Mouse (Mus musculus) ES-E14 (cell line): Measurements from ENCODE around the gene Lyst. TPM values are rescaled to one million over a fixed set of nuclear protein-coding genes. Genes with fewer than 3 reads are reported as not detected.

Experiments
- DNase-seq: peaks from one replicate; pipeline ENCODE4 v3.0.0-alpha.2; 2013; ENCODE audit warnings: low read depth, low spot score
- H3K27ac ChIP-seq: 2 replicates; pipeline ENCODE4 v1.5.1; 2012; ENCODE audit warnings: low read depth, mild to moderate bottlenecking, low read length, moderate library complexity, mixed read lengths; ENCODE audit not compliant: poor library complexity, insufficient read depth, severe bottlenecking
- H3K36me3 ChIP-seq: 2 replicates; pipeline ENCODE4 v1.6.1; 2012; ENCODE audit warnings: mild to moderate bottlenecking, low read length, moderate library complexity, mixed read lengths; ENCODE audit not compliant: control insufficient read depth, poor library complexity, insufficient read depth, severe bottlenecking
- H3K4me1 ChIP-seq, 2 experiments: fragments of 150-350 bp in 1 of 2; sonication (generic) in 1 of 2; 2 replicates each; pipeline ENCODE4 v1.6.1; 2012; ENCODE audit warnings: low read length in 2 of 2, mild to moderate bottlenecking in 1 of 2, mixed read lengths in 1 of 2; ENCODE audit not compliant: control insufficient read depth in 2 of 2, insufficient read depth in 2 of 2, poor library complexity in 1 of 2
- H3K4me3 ChIP-seq, 2 experiments: fragments of 150-350 bp in 1 of 2; sonication (generic) in 1 of 2; 2 replicates each; pipeline ENCODE4 v1.5.1; 2012; ENCODE audit warnings: low read length in 2 of 2, low read depth in 1 of 2, mild to moderate bottlenecking in 1 of 2, mixed read lengths in 1 of 2; ENCODE audit not compliant: insufficient read depth in 1 of 2, poor library complexity in 1 of 2, severe bottlenecking in 1 of 2
- H3K9ac ChIP-seq: 2 replicates; pipeline ENCODE4 v1.6.1; 2012; ENCODE audit warnings: low read depth, mild to moderate bottlenecking, low read length, mixed read lengths; ENCODE audit not compliant: poor library complexity, insufficient read depth, severe bottlenecking
- H3K9me3 ChIP-seq: fragments of 150-350 bp; sonication (generic); 2 replicates; pipeline ENCODE4 v1.6.1; 2012; ENCODE audit warnings: low read depth, mild to moderate bottlenecking, low read length; ENCODE audit not compliant: control insufficient read depth, insufficient read depth
- CHD2 ChIP-seq: IDR thresholded peaks from 2 replicates; pipeline ENCODE4 v1.6.1; 2014; ENCODE audit warnings: mild to moderate bottlenecking, low read depth, low read length, inconsistent platforms
- HCFC1 ChIP-seq: IDR thresholded peaks from 2 replicates; pipeline ENCODE4 v1.6.1; 2012; ENCODE audit warnings: low read length, inconsistent platforms, borderline replicate concordance; ENCODE audit not compliant: insufficient read depth
- MAFK ChIP-seq: IDR thresholded peaks from 2 replicates; pipeline ENCODE4 v1.6.1; 2014; ENCODE audit warnings: mild to moderate bottlenecking, low read depth, low read length, inconsistent platforms; ENCODE audit not compliant: insufficient read depth
- ZC3H11A ChIP-seq: IDR thresholded peaks from 2 replicates; pipeline ENCODE4 v1.6.1; 2012; ENCODE audit warnings: low read depth, mild to moderate bottlenecking, inconsistent platforms, low read length, borderline replicate concordance
- ZNF384 ChIP-seq: IDR thresholded peaks from 2 replicates; pipeline ENCODE4 v1.6.1; 2012; ENCODE audit warnings: low read depth, low read length, inconsistent platforms
- in situ Hi-C, 2 experiments: fragments of 600-800 bp; cut with MboI; formaldehyde crosslinking; loops; one replicate each; pipeline ENCODE4 v1.15.1; 2025; ENCODE audit warnings: low sequenced_read_pairs in 2 of 2, inconsistent platforms in 1 of 2; ENCODE audit not compliant: unreplicated experiment in 2 of 2
- total RNA-seq: library from RNA; depleted of rRNA; stranded (reverse); fragments of 300-350 nt; gene quantifications from 2 replicates; pipeline ENCODE4 v1.2.3, GENCODE M21; 2012

Gene Lyst
- total RNA-seq, 1 experiment = 11.7 TPM

- in situ Hi-C loops = no loop called here
- DNase-seq = no peak
- no peak overlapping the region for H3K9ac ChIP-seq
- no peak overlapping the region for H3K4me3 ChIP-seq
- H3K27ac ChIP-seq = no peak overlapping the region
- H3K4me1 ChIP-seq = no peaks in the 10 kb centered on the region
- no peaks in the 10 kb centered on the region for H3K36me3 ChIP-seq
- no peak for TF ChIP-seq MAFK
- no peak for TF ChIP-seq ZC3H11A
- TF ChIP-seq HCFC1 = no peak
- TF ChIP-seq CHD2 = no peak
- TF ChIP-seq ZNF384 = no peak
- H3K9me3 ChIP-seq = no peaks in the 10 kb centered on the region
Measured at GRCm38 (mm10) chr13:13564116-13564515, 26.1 kb upstream of the Lyst start.

GRCm38 (mm10) chr13:13564541-13564940, 25.7 kb upstream of the Lyst start:
- Histone ChIP-seq H3K9me3 (no peaks in the 10 kb centered on the region), H3K4me3 (no peak overlapping the region), H3K4me1 (no peaks in the 10 kb centered on the region), H3K36me3 (no peaks in the 10 kb centered on the region), H3K27ac (no peak overlapping the region), H3K9ac (no peak overlapping the region)
- DNase-seq = no peak
- in situ Hi-C loops = no loop called here
- TF ChIP-seq ZC3H11A = no peak
- TF ChIP-seq HCFC1 = no peak
- TF ChIP-seq ZNF384 = no peak
- TF ChIP-seq CHD2 = no peak
- no peak for TF ChIP-seq MAFK

DNA sequence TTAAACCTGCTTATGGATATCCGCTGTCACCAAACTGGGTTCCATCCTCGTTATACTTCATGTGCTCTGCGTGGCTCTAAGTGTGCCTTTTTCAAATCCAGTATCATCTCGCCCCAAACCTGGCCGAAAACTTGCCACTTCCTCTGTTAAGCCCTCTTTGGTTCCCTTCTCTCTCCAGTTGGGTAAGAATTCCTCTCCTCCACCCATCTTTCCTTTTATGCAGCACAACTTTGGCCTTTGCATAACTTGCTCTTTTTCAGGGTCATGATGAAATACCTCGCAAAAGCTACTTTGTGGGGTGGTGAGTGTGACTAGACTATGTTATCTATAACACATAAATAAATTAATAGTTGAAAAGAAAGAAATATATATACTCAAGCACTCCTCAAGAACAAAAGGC, 22.6 kb upstream of the Lyst start:
- no peak for TF ChIP-seq ZNF384
- Histone ChIP-seq H3K9me3 (no peaks in the 10 kb centered on the region), H3K9ac (no peak overlapping the region), H3K36me3 (no peaks in the 10 kb centered on the region), H3K4me1 (no peaks in the 10 kb centered on the region), H3K4me3 (no peak overlapping the region), H3K27ac (no peak overlapping the region)
- DNase-seq = no peak
- in situ Hi-C loops = no loop called here

GRCm38 (mm10) chr13:13568824-13569223, 21.4 kb upstream of the Lyst start:
- no peaks in the 10 kb centered on the region for H3K9me3 ChIP-seq
- H3K9ac ChIP-seq = no peak overlapping the region
- DNase-seq = no peak
- TF ChIP-seq ZNF384 (no peak), CHD2 (no peak), ZC3H11A (no peak), MAFK (no peak), HCFC1 (no peak)
- no peaks in the 10 kb centered on the region for H3K36me3 ChIP-seq
- no peak overlapping the region for H3K4me3 ChIP-seq
- H3K4me1 ChIP-seq = no peaks in the 10 kb centered on the region
- in situ Hi-C loops = no loop called here
- no peak overlapping the region for H3K27ac ChIP-seq

DNA sequence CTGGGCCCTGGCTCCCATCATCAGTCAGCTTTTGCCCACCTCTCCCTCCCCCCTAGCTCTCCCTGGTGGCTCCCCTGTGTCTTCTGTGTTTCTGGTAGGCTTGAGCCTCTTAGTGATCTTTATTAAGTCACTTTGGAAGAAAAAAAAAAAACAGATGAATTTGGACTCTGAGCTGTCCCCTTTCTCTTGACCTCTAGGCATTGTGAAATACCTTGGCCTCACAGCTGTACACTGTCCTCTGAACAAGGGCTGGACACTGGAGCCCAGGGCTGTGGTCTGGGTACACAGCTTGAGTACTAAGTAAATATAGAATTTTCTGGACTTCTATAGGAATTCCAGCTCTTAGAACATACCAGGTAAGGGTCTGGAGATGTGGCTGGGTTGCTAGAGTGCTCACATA, 20.6 kb upstream of the Lyst start:
- Histone ChIP-seq H3K4me1 (no peaks in the 10 kb centered on the region), H3K9me3 (no peaks in the 10 kb centered on the region), H3K9ac (no peak overlapping the region), H3K36me3 (no peaks in the 10 kb centered on the region), H3K27ac (no peak overlapping the region), H3K4me3 (no peak overlapping the region)
- no peak for DNase-seq
- TF ChIP-seq HCFC1 (no peak), CHD2 (no peak), MAFK (no peak), ZC3H11A (no peak), ZNF384 (no peak)
- in situ Hi-C loops = no loop called here
